Mouse (Mus musculus): ENCODE data around the gene Ctsz. TPM values are rescaled to one million over a fixed set of nuclear protein-coding genes. Genes with fewer than 3 reads are reported as not detected.

The Ctsz gene
- polyA plus RNA-seq, 1 experiment from 2014 or later, result 78.9 TPM

Other genes with a start within 250 kb of the Ctsz start
- 1,144 and 1,250 TPM in 2 replicates for gene Gnas, start 154.7 kb downstream of the Ctsz start, polyA plus RNA-seq (2015; fragmentation: Nextera tagmentation; extraction: Ambion mirVana)
- gene Gm20721, start 92.3 kb downstream of the Ctsz start, polyA plus RNA-seq (2015; fragmentation: Nextera tagmentation; extraction: Ambion mirVana), result 6.7 and 7.5 TPM in 2 replicates
- 110 and 112 TPM in 2 replicates for gene Nelfcd, start 23.2 kb downstream of the Ctsz start, polyA plus RNA-seq (2015; fragmentation: Nextera tagmentation; extraction: Ambion mirVana)
- 0.59 and 0.91 TPM in 2 replicates for gene Tubb1, start 11.7 kb upstream of the Ctsz start, polyA plus RNA-seq (2015; fragmentation: Nextera tagmentation; extraction: Ambion mirVana)
- 668 and 672 TPM in 2 replicates for gene Atp5e, start 25.1 kb upstream of the Ctsz start, polyA plus RNA-seq (2015; fragmentation: Nextera tagmentation; extraction: Ambion mirVana)
- 112 and 115 TPM in 2 replicates for gene Prelid3b, start 34.0 kb upstream of the Ctsz start, polyA plus RNA-seq (2015; fragmentation: Nextera tagmentation; extraction: Ambion mirVana)
- not detected in 2 replicates for gene Zfp831, start 204.5 kb upstream of the Ctsz start, polyA plus RNA-seq (2015; fragmentation: Nextera tagmentation; extraction: Ambion mirVana)

Measured in forebrain, embryonic 15.5 days (tissue).